Mouse (Mus musculus) liver, postnatal 0 days (tissue): Measurements from ENCODE around the gene Kcnj10.

ENCODE experiments used
- CTCF ChIP-seq: sonication (generic); IDR thresholded peaks from 2 replicates; pipeline ENCODE4 v1.5.1; 2016; ENCODE audit warnings: antibody characterized with exemption, low read depth
- EP300 ChIP-seq: IDR thresholded peaks from 2 replicates; pipeline ENCODE4 v1.6.1; 2016; ENCODE audit warnings: antibody characterized with exemption, low read depth, mild to moderate bottlenecking

GRCm38 (mm10) chr1:172304443-172304842, 36.6 kb upstream of the Kcnj10 start:
- TF ChIP-seq CTCF (no peak), EP300 (no peak)
